Mouse (Mus musculus) lung, postnatal 0 days (tissue): ENCODE data around the gene Aff1.

Source experiments
- CTCF ChIP-seq: IDR thresholded peaks from 2 replicates; pipeline ENCODE4 v1.5.1; 2016; ENCODE audit warnings: antibody characterized with exemption, mild to moderate bottlenecking
- EP300 ChIP-seq: IDR thresholded peaks from 2 replicates; pipeline ENCODE4 v1.6.1; 2016; ENCODE audit warnings: antibody characterized with exemption, mild to moderate bottlenecking, control low read depth

- TF ChIP-seq CTCF (no peak), EP300 (no peak)
These were observed 2.0 kb upstream of the Aff1 start for GRCm38 (mm10) chr5:103690190-103690589.
